Mouse (Mus musculus) CD8-positive naive resting alpha-beta T cell, adult 2 months (primary cell): ENCODE data around the gene Dbh.

ENCODE experiments used
- DNase-seq, 2 experiments: peaks; one replicate each; pipeline ENCODE4 v3.0.0; 2022; ENCODE audit warnings: low read depth in 2 of 2, low spot score in 2 of 2

The Dbh gene

DNA sequence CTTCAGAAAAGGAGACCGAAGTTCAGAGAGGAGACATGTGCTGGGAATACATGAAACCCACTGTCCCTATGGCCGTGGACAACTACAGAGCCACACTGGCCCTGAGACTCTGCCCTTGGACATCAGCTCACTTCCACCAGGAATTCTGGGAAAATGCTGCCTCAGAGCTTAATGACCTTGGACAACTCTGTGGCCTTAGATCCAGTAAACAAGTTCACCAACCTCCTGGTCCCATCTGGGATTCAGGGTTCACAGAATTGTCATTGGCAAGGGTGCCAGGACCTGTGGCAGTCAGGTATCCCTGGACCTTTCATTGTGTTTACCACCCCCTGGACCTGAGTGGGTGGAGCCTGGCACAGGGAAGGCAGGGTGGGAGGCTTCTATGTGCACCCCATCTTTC lies 50.5 kb downstream of the Dbh start:
- no peak for DNase-seq

DNA sequence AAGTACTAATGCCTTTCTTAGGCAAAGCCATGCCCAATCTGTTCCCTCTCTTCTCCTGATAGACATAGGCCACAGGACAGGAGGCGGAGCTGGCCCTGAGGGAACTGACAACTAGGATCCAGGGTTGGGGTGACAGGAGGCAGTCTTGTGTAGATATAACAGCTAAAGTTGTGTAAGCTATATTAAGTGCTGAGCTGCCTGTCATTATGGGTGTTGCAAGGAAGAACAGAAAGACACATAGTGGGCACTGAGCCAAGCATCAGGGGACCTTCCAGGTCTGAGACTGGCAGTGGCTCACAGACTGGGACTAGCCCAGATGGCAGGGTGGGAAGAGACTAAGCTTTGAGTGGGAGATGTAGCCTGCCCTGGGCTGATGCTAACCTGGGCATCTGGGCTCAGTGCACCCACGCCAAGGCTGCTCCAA lies 53.1 kb downstream of the Dbh start:
- no peak for DNase-seq

DNA sequence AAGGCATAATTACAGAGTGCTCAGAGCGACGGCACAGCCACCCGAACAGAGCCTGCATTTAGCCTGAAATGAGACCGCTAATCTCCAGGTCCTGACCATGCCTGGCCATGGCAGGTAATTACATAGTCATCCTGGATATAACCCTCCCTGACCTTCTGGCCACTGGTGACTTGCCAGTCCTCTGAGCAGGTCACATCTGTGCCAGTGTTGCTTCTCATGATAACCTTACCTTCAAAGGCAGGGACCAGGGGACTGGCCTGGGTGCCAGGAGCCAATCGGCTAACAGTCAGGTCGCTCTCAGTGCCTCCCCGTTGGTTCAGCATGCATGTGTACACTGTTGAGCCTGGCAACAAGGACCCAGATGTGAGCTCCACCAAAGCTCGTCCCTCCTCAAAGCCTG lies 53.5 kb downstream of the Dbh start:
- no peak for DNase-seq

DNA sequence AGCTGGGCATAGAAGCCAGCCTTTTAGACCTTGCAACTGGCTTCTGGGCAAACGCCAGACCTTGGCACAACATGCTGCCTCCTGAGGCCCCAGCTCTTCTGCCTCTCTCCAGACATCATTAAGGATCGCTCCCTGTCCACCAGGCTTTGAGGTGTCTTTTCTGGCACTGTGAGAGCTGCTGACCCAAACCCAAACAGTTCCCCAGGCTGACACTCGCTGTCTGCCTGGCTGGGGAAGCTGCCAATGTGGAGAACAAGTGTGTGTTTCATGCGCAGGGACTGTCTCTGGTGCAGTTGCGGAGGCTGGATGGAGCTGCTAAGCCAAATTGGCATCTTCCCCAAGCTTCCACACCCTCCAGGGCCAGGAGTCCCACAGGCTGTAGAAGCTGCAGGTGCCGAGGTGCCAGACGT lies 58.0 kb downstream of the Dbh start:
- no peak for DNase-seq

DNA sequence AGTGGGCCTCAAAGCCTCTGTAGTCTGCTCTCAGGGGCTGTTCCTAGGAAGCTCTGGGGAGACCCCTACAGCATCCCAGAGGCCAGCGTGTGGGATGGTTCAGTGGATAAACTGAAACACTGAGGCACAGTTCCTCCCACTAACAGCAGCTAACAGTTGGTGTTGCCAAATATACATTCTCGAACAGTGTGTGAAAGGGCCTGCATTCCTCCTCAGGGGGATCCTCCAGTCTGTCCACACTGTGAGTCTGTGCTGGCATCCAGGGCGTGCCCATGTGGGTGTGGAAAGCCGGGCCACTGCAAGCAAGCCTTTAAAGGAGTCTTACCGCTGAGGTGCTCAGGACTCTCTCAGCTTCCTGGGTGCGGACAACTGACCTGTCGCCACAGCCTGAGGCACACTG lies 61.5 kb downstream of the Dbh start:
- DNase-seq = no peak

DNA sequence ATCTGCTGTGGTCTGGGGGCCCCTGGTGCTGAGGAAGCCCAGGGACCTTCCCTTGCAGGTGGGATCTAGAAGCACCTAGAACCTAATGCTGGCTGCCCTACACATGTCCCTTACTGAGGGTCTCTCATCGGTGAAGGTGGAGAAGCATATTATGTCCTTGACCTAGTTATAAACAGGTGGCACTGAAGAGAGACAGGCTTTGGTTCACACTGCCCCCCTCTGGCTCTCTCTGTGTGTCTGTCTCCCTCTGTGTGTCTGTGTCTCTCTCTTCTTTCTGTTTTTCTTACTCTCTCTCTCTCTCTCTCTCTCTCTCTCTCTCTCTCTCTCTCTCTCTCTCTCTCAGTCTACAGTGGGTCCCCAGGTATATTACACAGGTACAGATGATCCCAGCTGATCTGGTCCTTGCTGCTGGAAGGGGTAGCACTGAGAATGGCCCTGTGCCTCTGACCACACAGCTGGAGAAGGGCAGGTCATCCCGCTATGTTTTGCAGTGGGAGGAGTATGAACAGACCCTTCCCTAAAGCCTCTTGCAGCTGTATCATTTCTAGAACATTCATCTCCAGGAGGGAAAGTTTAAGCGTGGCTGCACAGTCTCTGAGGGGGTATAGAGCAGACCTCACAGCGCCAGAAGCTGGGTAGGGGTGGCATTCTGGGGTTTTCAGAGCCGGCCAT lies 63.9 kb downstream of the Dbh start:
- DNase-seq = no peak

DNA sequence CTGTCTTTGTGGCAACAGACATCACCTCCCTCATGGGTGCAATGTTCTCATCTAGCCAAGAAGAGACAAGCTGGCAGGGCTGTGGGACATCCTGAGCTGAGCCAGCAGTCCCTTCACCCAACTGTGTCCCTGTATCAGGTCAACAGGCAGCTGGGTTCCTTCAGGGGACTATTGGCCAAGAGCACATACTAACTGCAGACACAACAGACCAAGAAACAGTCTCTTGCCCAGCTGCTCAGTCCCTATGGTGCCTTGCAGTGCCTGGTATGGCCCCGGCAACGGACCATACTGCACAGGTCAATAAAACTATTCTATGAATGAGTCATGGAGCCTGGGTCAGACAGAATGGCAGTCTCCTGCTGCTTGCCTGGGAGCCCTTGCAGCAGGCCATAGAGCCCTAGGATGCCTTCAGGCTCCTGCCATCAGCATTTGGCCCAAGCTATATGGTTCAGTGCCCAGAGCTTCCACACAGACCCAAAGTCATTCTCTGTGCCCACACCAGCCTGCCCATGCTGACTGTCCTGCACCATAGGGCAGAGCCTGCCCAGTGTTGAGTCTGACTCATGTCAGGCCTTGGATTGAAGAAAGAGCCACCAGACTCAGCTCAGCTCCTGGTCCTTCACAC lies 64.6 kb downstream of the Dbh start:
- no peak for DNase-seq

DNA sequence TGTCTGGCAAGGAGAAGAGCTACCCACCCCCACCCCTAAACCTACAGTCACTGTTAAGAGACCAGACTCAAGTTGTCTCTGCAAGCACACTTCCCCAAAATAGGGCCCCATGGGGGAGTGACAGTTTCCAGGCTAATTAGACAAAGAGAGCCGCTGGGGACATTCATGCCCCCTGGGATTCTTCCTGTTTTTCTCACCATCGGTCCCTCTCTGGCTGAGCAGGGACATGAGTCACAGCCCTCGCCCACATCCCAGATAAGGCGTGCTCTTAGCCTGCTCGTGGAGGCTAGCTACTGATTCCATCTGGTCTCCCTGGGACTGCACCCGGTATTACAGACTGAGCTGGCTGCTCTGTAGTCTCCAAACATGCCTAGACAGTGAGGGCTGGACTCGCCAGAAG lies 67.3 kb downstream of the Dbh start:
- DNase-seq = no peak
